Comparison of ENCODE assay signal across 31 mouse cellular contexts in the genomic region with DNA sequence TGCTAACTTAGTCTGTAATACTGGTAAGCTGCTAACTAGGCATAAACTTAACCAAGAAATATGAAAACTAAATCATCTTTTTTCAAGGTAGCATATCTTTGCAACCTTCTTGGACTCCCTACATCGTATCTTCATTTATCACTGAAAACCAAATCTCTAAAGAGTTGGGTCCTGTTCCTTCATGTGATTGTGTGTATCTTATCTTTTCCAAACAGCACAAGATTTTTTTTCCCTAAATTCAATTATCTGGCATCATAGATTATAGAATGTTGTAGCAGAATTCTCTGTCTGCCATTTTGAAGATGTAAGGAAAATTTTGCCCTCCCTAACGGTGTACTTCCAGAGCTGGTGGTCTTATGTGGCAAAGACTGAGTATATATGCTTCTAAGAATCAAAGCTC.
"Had no signal": no experiment of that assay in that cellular context is flagged by ENCODE, and none has a peak within 500 bp of the region (broad histone marks: within the 10 kb centered on the region; RNA-seq: fewer than 3 reads in every experiment).

No protein-coding gene starts in this region.

- H3K9ac ChIP-seq: heart, embryonic 12.5 days; heart, embryonic 13.5 days; heart, embryonic 15.5 days; hindbrain, embryonic 12.5 days; hindbrain, embryonic 13.5 days; hindbrain, embryonic 14.5 days; hindbrain, embryonic 15.5 days; intestine, embryonic 15.5 days; kidney, embryonic 15.5 days had no signal

- H3K4me1 ChIP-seq: heart, embryonic 10.5 days; heart, embryonic 12.5 days; heart, embryonic 13.5 days; heart, embryonic 15.5 days; hindbrain, embryonic 10.5 days; hindbrain, embryonic 12.5 days; hindbrain, embryonic 13.5 days; hindbrain, embryonic 15.5 days; intestine, embryonic 15.5 days; kidney, embryonic 15.5 days had no signal

- H3K9me3 ChIP-seq: heart, embryonic 10.5 days; heart, embryonic 12.5 days; heart, embryonic 13.5 days; heart, embryonic 15.5 days; hindbrain, embryonic 10.5 days; hindbrain, embryonic 12.5 days; hindbrain, embryonic 13.5 days; hindbrain, embryonic 15.5 days; intestine, embryonic 15.5 days; kidney, embryonic 15.5 days had no signal

- H3K4me3 ChIP-seq: heart, embryonic 10.5 days; heart, embryonic 12.5 days; heart, embryonic 13.5 days; heart, embryonic 15.5 days; hindbrain, embryonic 10.5 days; hindbrain, embryonic 12.5 days; hindbrain, embryonic 13.5 days; hindbrain, embryonic 15.5 days; intestine, embryonic 15.5 days; kidney, embryonic 15.5 days; layer of hippocampus, adult 2 months; left cerebral cortex, adult 2 months had no signal

- H3K27ac ChIP-seq: heart, embryonic 10.5 days; heart, embryonic 13.5 days; heart, embryonic 15.5 days; hindbrain, embryonic 10.5 days; hindbrain, embryonic 12.5 days; hindbrain, embryonic 13.5 days; hindbrain, embryonic 14.5 days; hindbrain, embryonic 15.5 days; hindbrain, postnatal 0 days; intestine, embryonic 15.5 days; kidney, embryonic 15.5 days; kidney, postnatal 0 days; layer of hippocampus, adult 2 months; left cerebral cortex, adult 2 months had no signal

- H3K36me3 ChIP-seq: heart, embryonic 10.5 days; heart, embryonic 12.5 days; heart, embryonic 13.5 days; heart, embryonic 15.5 days; hindbrain, embryonic 10.5 days; hindbrain, embryonic 12.5 days; hindbrain, embryonic 13.5 days; hindbrain, embryonic 15.5 days; intestine, embryonic 15.5 days; kidney, embryonic 15.5 days had no signal

- DNase-seq: heart, postnatal 10 days; heart, postnatal 14 days; heart, postnatal 36 days; heart, postnatal 4 days; kidney, adult 11 months; kidney, adult 18-20 months; kidney, adult 2 months; kidney, adult 8-10 months; kidney, adult 9 months; kidney, postnatal 10 days; kidney, postnatal 14 days; kidney, postnatal 25 days; kidney, postnatal 36 days; kidney, postnatal 4 days; layer of hippocampus, adult 9-11 months; layer of hippocampus, postnatal 36 days had no signal

- H3K27me3 ChIP-seq: heart, embryonic 12.5 days; heart, embryonic 13.5 days; heart, embryonic 15.5 days; hindbrain, embryonic 12.5 days; hindbrain, embryonic 13.5 days; hindbrain, embryonic 15.5 days; intestine, embryonic 15.5 days; kidney, embryonic 15.5 days had no signal
